Mouse (Mus musculus) embryonic facial prominence, embryonic 12.5 days (tissue): ENCODE data around the gene Aldh3a2. TPM values are rescaled to one million over a fixed set of nuclear protein-coding genes. Genes with fewer than 3 reads are reported as not detected.
A peak's percentile ranks its signal among the peaks of the same experiment; 100 is the strongest.

Source experiments
- ATAC-seq: fragments of 200-750 bp; cut with Nextera tagmentation; 2 replicates; pipeline ENCODE4 v1.8.0; 2017; ENCODE audit not compliant: insufficient number of reproducible peaks, insufficient read depth, low FRiP score, low TSS enrichment
- H3K27ac ChIP-seq: fragments of 300-500 bp; sonication (generic); 2 replicates; pipeline ENCODE4 v1.5.1; 2016; ENCODE audit warnings: mild to moderate bottlenecking
- H3K27me3 ChIP-seq: fragments of 300-500 bp; sonication (generic); 2 replicates; pipeline ENCODE4 v1.6.1; 2016; ENCODE audit warnings: mild to moderate bottlenecking, moderate library complexity
- H3K36me3 ChIP-seq: fragments of 300-500 bp; sonication (generic); 2 replicates; pipeline ENCODE4 v1.6.1; 2016; ENCODE audit warnings: mild to moderate bottlenecking
- H3K4me1 ChIP-seq: fragments of 300-500 bp; sonication (generic); 2 replicates; pipeline ENCODE4 v1.6.1; 2016
- H3K4me2 ChIP-seq: fragments of 300-500 bp; sonication (generic); replicated peaks from 2 replicates; pipeline ENCODE4 v1.6.1; 2016; ENCODE audit warnings: mild to moderate bottlenecking, moderate library complexity
- H3K4me3 ChIP-seq: fragments of 300-500 bp; sonication (generic); 2 replicates; pipeline ENCODE4 v1.5.1; 2016; ENCODE audit warnings: mild to moderate bottlenecking
- H3K9ac ChIP-seq: fragments of 300-500 bp; sonication (generic); 2 replicates; pipeline ENCODE4 v1.6.1; 2016; ENCODE audit warnings: mild to moderate bottlenecking, moderate library complexity
- H3K9me3 ChIP-seq: fragments of 300-500 bp; sonication (generic); 2 replicates; pipeline ENCODE4 v1.6.1; 2016; ENCODE audit warnings: mild to moderate bottlenecking, moderate library complexity
- WGBS: fragments of 180-500 bp; shearing (Covaris S2); methylation state at CpG from one replicate; pipeline ENCODE4 v1.1.7; 2016; 5-methylcytosine and 5-hydroxymethylcytosine counted together
- polyA plus RNA-seq: library from polyadenylated mRNA; unstranded; fragments of >200 nt; fragmentation: Nextera tagmentation; extraction: Ambion mirVana; gene quantifications from 2 replicates; pipeline ENCODE4 v1.2.1, GENCODE M21; 2016

Aldh3a2 gene
- polyA plus RNA-seq, 1 experiment from 2014 or later: 23.8 TPM

GRCm38 (mm10) chr11:61271612-61272011 is 4.3 kb upstream of the Aldh3a2 start:
- Histone ChIP-seq H3K4me2 (no peak overlapping the region), H3K4me3 (no peak overlapping the region), H3K27ac (no peak overlapping the region), H3K9ac (no peak overlapping the region), H3K36me3 (no peaks in the 10 kb centered on the region), H3K9me3 (no peaks in the 10 kb centered on the region), H3K4me1 (0 out of 2 replicates have a peak, but pooled peaks cover 3% of the 10 kb centered on the region), H3K27me3 (no peaks in the 10 kb centered on the region)
- ATAC-seq: no peak

- 77% methylated on average over 5 of the region's 5 CpGs for WGBS
- peaks cover 9% of the 10 kb centered on the region; the same call in 1 of the 2 replicates for H3K4me1 ChIP-seq
- H3K4me3 ChIP-seq: no peak overlapping the region
- no peaks in the 10 kb centered on the region for H3K27me3 ChIP-seq
- no peak overlapping the region for H3K9ac ChIP-seq
- no peaks in the 10 kb centered on the region for H3K36me3 ChIP-seq
- no peaks in the 10 kb centered on the region for H3K9me3 ChIP-seq
- no peak overlapping the region for H3K27ac ChIP-seq
- ATAC-seq: no peak
- no peak overlapping the region for H3K4me2 ChIP-seq
Observed at GRCm38 (mm10) chr11:61270406-61270805, 3.1 kb upstream of the Aldh3a2 start.

GRCm38 (mm10) chr11:61268626-61269349 is 1.5 kb upstream of the Aldh3a2 start:
- Histone ChIP-seq H3K27me3 (no peaks in the 10 kb centered on the region), H3K4me2 (no peak overlapping the region), H3K4me1 (peaks cover 6% of the 10 kb centered on the region; the same call in 1 of the 2 replicates), H3K27ac (no peak overlapping the region), H3K9me3 (no peaks in the 10 kb centered on the region), H3K9ac (no peak overlapping the region), H3K36me3 (no peaks in the 10 kb centered on the region), H3K4me3 (no peak overlapping the region)
- WGBS: 86% methylated on average over 6 of the region's 6 CpGs
- ATAC-seq: no peak

GRCm38 (mm10) chr11:61263841-61264240 is 3.4 kb downstream of the Aldh3a2 start:
- H3K9me3 ChIP-seq: no peaks in the 10 kb centered on the region
- H3K4me2 ChIP-seq: no peak overlapping the region
- 84% methylated on average over 1 of the region's 1 CpGs for whole genome bisulfite sequencing
- H3K4me3 ChIP-seq: no peak overlapping the region
- peaks cover 6% of the 10 kb centered on the region; the same call in 1 of the 2 replicates for H3K4me1 ChIP-seq
- H3K27ac ChIP-seq: no peak overlapping the region
- H3K9ac ChIP-seq: no peak overlapping the region
- peaks cover 20% of the 10 kb centered on the region for H3K36me3 ChIP-seq
- no peak for ATAC-seq
- H3K27me3 ChIP-seq: no peaks in the 10 kb centered on the region

- H3K27me3 ChIP-seq: no peaks in the 10 kb centered on the region
- 91% methylated on average over 14 of the region's 14 CpGs for WGBS
- no peak overlapping the region for H3K4me3 ChIP-seq
- H3K36me3 ChIP-seq: peaks cover 26% of the 10 kb centered on the region
- no peaks in the 10 kb centered on the region for H3K9me3 ChIP-seq
- no peak for ATAC-seq
- H3K9ac ChIP-seq: no peak overlapping the region
- no peak overlapping the region for H3K4me2 ChIP-seq
- H3K4me1 ChIP-seq: peaks cover 6% of the 10 kb centered on the region; the same call in 1 of the 2 replicates
- H3K27ac ChIP-seq: no peak overlapping the region
Observed at GRCm38 (mm10) chr11:61262516-61262915, 4.7 kb downstream of the Aldh3a2 start.

GRCm38 (mm10) chr11:61259106-61259505 is 8.2 kb downstream of the Aldh3a2 start:
- Histone ChIP-seq H3K4me2 (no peak overlapping the region), H3K9me3 (no peaks in the 10 kb centered on the region), H3K27me3 (no peaks in the 10 kb centered on the region), H3K4me1 (no peaks in the 10 kb centered on the region), H3K36me3 (peaks cover 55% of the 10 kb centered on the region), H3K9ac (no peak overlapping the region), H3K27ac (no peak overlapping the region), H3K4me3 (no peak overlapping the region)
- ATAC-seq: no peak
- WGBS: 93% methylated on average over 6 of the region's 6 CpGs

GRCm38 (mm10) chr11:61252807-61253206 is 14.5 kb downstream of the Aldh3a2 start:
- Histone ChIP-seq H3K9ac (no peak overlapping the region), H3K9me3 (no peaks in the 10 kb centered on the region), H3K4me1 (no peaks in the 10 kb centered on the region), H3K27ac (no peak overlapping the region), H3K27me3 (no peaks in the 10 kb centered on the region), H3K36me3 (peaks cover 62% of the 10 kb centered on the region), H3K4me3 (no peak overlapping the region), H3K4me2 (no peak overlapping the region)
- 95% methylated on average over 12 of the region's 12 CpGs for WGBS
- no peak for ATAC-seq

GRCm38 (mm10) chr11:61251741-61252140 is 15.5 kb downstream of the Aldh3a2 start:
- peaks cover 57% of the 10 kb centered on the region for H3K36me3 ChIP-seq
- H3K4me2 ChIP-seq: no peak overlapping the region
- H3K4me1 ChIP-seq: no peaks in the 10 kb centered on the region
- no peak overlapping the region for H3K4me3 ChIP-seq
- H3K9me3 ChIP-seq: no peaks in the 10 kb centered on the region
- ATAC-seq: no peak
- H3K27me3 ChIP-seq: no peaks in the 10 kb centered on the region
- no peak overlapping the region for H3K27ac ChIP-seq
- H3K9ac ChIP-seq: no peak overlapping the region
- WGBS: 83% methylated on average over 10 of the region's 10 CpGs

- H3K9me3 ChIP-seq: no peaks in the 10 kb centered on the region
- H3K27me3 ChIP-seq: no peaks in the 10 kb centered on the region
- no peak overlapping the region for H3K4me2 ChIP-seq
- H3K36me3 ChIP-seq: peaks cover 20% of the 10 kb centered on the region; the same call in 1 of the 2 replicates
- no peak for ATAC-seq
- H3K27ac ChIP-seq: no peak overlapping the region
- no peaks in the 10 kb centered on the region for H3K4me1 ChIP-seq
- no peak overlapping the region for H3K9ac ChIP-seq
- 86% methylated on average over 7 of the region's 7 CpGs for WGBS
- H3K4me3 ChIP-seq: no peak overlapping the region
Observed at GRCm38 (mm10) chr11:61244406-61244805, 22.9 kb downstream of the Aldh3a2 start.

- 87% methylated on average over 3 of the region's 3 CpGs for WGBS
- no peak for ATAC-seq
- H3K36me3 ChIP-seq: no peaks in the 10 kb centered on the region
Observed at GRCm38 (mm10) chr11:61236015-61236414, 31.2 kb downstream of the Aldh3a2 start.

GRCm38 (mm10) chr11:61234174-61234573 is 33.1 kb downstream of the Aldh3a2 start:
- no peak overlapping the region for H3K4me2 ChIP-seq
- H3K9ac ChIP-seq: no peak overlapping the region
- peaks cover 3% of the 10 kb centered on the region; the same call in 1 of the 2 replicates for H3K4me1 ChIP-seq
- H3K9me3 ChIP-seq: no peaks in the 10 kb centered on the region
- no peak overlapping the region for H3K27ac ChIP-seq
- H3K36me3 ChIP-seq: no peaks in the 10 kb centered on the region
- no peak for ATAC-seq
- no peak overlapping the region for H3K4me3 ChIP-seq
- 49% methylated on average over 5 of the region's 5 CpGs for WGBS
- no peaks in the 10 kb centered on the region for H3K27me3 ChIP-seq

More at GRCm38 (mm10) chr11:61236015-61236414, 31.2 kb downstream of the Aldh3a2 start:
- Histone ChIP-seq H3K9me3 (no peaks in the 10 kb centered on the region), H3K4me3 (no peak overlapping the region), H3K9ac (no peak overlapping the region), H3K27ac (no peak overlapping the region), H3K4me1 (peaks cover 3% of the 10 kb centered on the region; the same call in 1 of the 2 replicates), H3K27me3 (no peaks in the 10 kb centered on the region), H3K4me2 (no peak overlapping the region)

- H3K4me1 ChIP-seq: peaks cover 3% of the 10 kb centered on the region; the same call in 1 of the 2 replicates
Observed at GRCm38 (mm10) chr11:61231329-61231728, 35.9 kb downstream of the Aldh3a2 start.

More at GRCm38 (mm10) chr11:61231329-61231728, 35.9 kb downstream of the Aldh3a2 start:
- Histone ChIP-seq H3K9me3 (no peaks in the 10 kb centered on the region), H3K36me3 (no peaks in the 10 kb centered on the region), H3K4me3 (no peak overlapping the region), H3K27ac (no peak overlapping the region), H3K4me2 (peak overlapping the region; percentile 22), H3K27me3 (no peaks in the 10 kb centered on the region), H3K9ac (no peak overlapping the region)
- ATAC-seq: no peak
- 15% methylated on average over 9 of the region's 9 CpGs for WGBS
